Mouse (Mus musculus) intestine, postnatal 0 days (tissue): Measurements from ENCODE around the gene Pcsk2. TPM values are rescaled to one million over a fixed set of nuclear protein-coding genes. Genes with fewer than 3 reads are reported as not detected.

ENCODE experiments used
- ATAC-seq: fragments of 200-750 bp; cut with Nextera tagmentation; 2 replicates; pipeline ENCODE4 v1.8.0; 2017; ENCODE audit warnings: mild to moderate bottlenecking, moderate TSS enrichment, moderate library complexity
- H3K27ac ChIP-seq: fragments of 300-500 bp; sonication (generic); 2 replicates; pipeline ENCODE4 v1.5.1; 2014; ENCODE audit warnings: mild to moderate bottlenecking, low read depth, low read length, moderate library complexity
- H3K27me3 ChIP-seq: fragments of 300-500 bp; sonication (generic); replicated peaks from 2 replicates; pipeline ENCODE4 v1.6.1; 2014; ENCODE audit warnings: low read length, mixed read lengths; ENCODE audit not compliant: control insufficient read depth, insufficient read depth
- H3K36me3 ChIP-seq: fragments of 300-500 bp; sonication (generic); 2 replicates; pipeline ENCODE4 v1.6.1; 2014; ENCODE audit warnings: mild to moderate bottlenecking, moderate library complexity; ENCODE audit not compliant: control insufficient read depth, insufficient read depth
- H3K4me1 ChIP-seq: fragments of 300-500 bp; sonication (generic); replicated peaks from 2 replicates; pipeline ENCODE4 v1.6.1; 2014; ENCODE audit warnings: antibody characterized with exemption, low read length, mixed read lengths; ENCODE audit not compliant: control insufficient read depth, insufficient read depth
- H3K4me2 ChIP-seq: fragments of 300-500 bp; sonication (generic); replicated peaks from 2 replicates; pipeline ENCODE4 v1.6.1; 2014; ENCODE audit warnings: low read depth, mild to moderate bottlenecking, moderate library complexity
- H3K4me3 ChIP-seq: fragments of 300-500 bp; sonication (generic); 2 replicates; pipeline ENCODE4 v1.5.1; 2014; ENCODE audit warnings: low read depth, low read length
- H3K9ac ChIP-seq: fragments of 300-500 bp; sonication (generic); 2 replicates; pipeline ENCODE4 v1.6.1; 2014; ENCODE audit warnings: mild to moderate bottlenecking, low read depth, low read length
- H3K9me3 ChIP-seq: fragments of 300-500 bp; sonication (generic); 2 replicates; pipeline ENCODE4 v1.6.1; 2016; ENCODE audit warnings: mixed run types; ENCODE audit not compliant: control insufficient read depth
- CTCF ChIP-seq: sonication (generic); IDR thresholded peaks from 2 replicates; pipeline ENCODE4 v1.5.1; 2016; ENCODE audit warnings: low read depth, mild to moderate bottlenecking, control low read depth, antibody characterized with exemption, moderate library complexity
- WGBS: fragments of 180-500 bp; shearing (Covaris S2); extraction: QIAGEN DNeasy Blood & Tissue Kit; methylation state at CpG from one replicate; pipeline ENCODE4 v1.1.7; 2014; 5-methylcytosine and 5-hydroxymethylcytosine counted together
- polyA plus RNA-seq: library from polyadenylated mRNA; unstranded; fragments of >200 nt; fragmentation: Nextera tagmentation; extraction: Ambion mirVana; gene quantifications from 2 replicates; pipeline ENCODE4 v1.2.1, GENCODE M21; 2015

Pcsk2 gene
- polyA plus RNA-seq, 1 experiment from 2014 or later: 0.57 TPM

GRCm38 (mm10) chr2:143590398-143590797, 44.4 kb downstream of the Pcsk2 start:
- Histone ChIP-seq H3K9me3 (no peaks in the 10 kb centered on the region), H3K4me1 (no peaks in the 10 kb centered on the region), H3K9ac (no peak overlapping the region), H3K27me3 (no peaks in the 10 kb centered on the region), H3K4me2 (no peak overlapping the region), H3K36me3 (no peaks in the 10 kb centered on the region), H3K27ac (no peak overlapping the region), H3K4me3 (no peak overlapping the region)
- WGBS: 83% methylated on average over 2 of the region's 2 CpGs
- ATAC-seq: no peak
- TF ChIP-seq CTCF: no peak

GRCm38 (mm10) chr2:143603071-143603470, 57.1 kb downstream of the Pcsk2 start:
- ATAC-seq: no peak
- H3K4me2 ChIP-seq: no peak overlapping the region
- no peaks in the 10 kb centered on the region for H3K36me3 ChIP-seq
- 60% methylated on average over 3 of the region's 3 CpGs for WGBS
- no peak overlapping the region for H3K4me3 ChIP-seq
- H3K9ac ChIP-seq: no peak overlapping the region
- no peak for TF ChIP-seq CTCF
- no peaks in the 10 kb centered on the region for H3K4me1 ChIP-seq
- no peaks in the 10 kb centered on the region for H3K9me3 ChIP-seq
- no peak overlapping the region for H3K27ac ChIP-seq
- H3K27me3 ChIP-seq: no peaks in the 10 kb centered on the region

- no peak overlapping the region for H3K27ac ChIP-seq
- no peaks in the 10 kb centered on the region for H3K36me3 ChIP-seq
- no peak overlapping the region for H3K4me2 ChIP-seq
- WGBS: 43% methylated on average over 2 of the region's 2 CpGs
- H3K27me3 ChIP-seq: no peaks in the 10 kb centered on the region
- no peaks in the 10 kb centered on the region for H3K4me1 ChIP-seq
- no peaks in the 10 kb centered on the region for H3K9me3 ChIP-seq
- no peak overlapping the region for H3K4me3 ChIP-seq
- ATAC-seq: no peak
- H3K9ac ChIP-seq: no peak overlapping the region
- no peak for TF ChIP-seq CTCF
Measured at GRCm38 (mm10) chr2:143603871-143604512, 58.0 kb downstream of the Pcsk2 start.

- no peak overlapping the region for H3K27ac ChIP-seq
- ATAC-seq: no peak
- 63% methylated on average over 9 of the region's 9 CpGs for WGBS
Measured at GRCm38 (mm10) chr2:143610355-143611331, 64.7 kb downstream of the Pcsk2 start.

GRCm38 (mm10) chr2:143613466-143613865, 67.5 kb downstream of the Pcsk2 start:
- 69% methylated on average over 3 of the region's 3 CpGs for WGBS
- Histone ChIP-seq H3K36me3 (no peaks in the 10 kb centered on the region), H3K4me1 (no peaks in the 10 kb centered on the region), H3K9me3 (no peaks in the 10 kb centered on the region), H3K4me2 (no peak overlapping the region), H3K27ac (no peak overlapping the region), H3K9ac (no peak overlapping the region), H3K27me3 (no peaks in the 10 kb centered on the region), H3K4me3 (no peak overlapping the region)
- ATAC-seq: no peak
- no peak for TF ChIP-seq CTCF

More at GRCm38 (mm10) chr2:143610355-143611331, 64.7 kb downstream of the Pcsk2 start:
- H3K9me3 ChIP-seq: no peaks in the 10 kb centered on the region
- no peak overlapping the region for H3K4me2 ChIP-seq
- H3K4me1 ChIP-seq: no peaks in the 10 kb centered on the region
- no peak for TF ChIP-seq CTCF
- no peaks in the 10 kb centered on the region for H3K27me3 ChIP-seq
- H3K4me3 ChIP-seq: no peak overlapping the region
- no peak overlapping the region for H3K9ac ChIP-seq
- H3K36me3 ChIP-seq: no peaks in the 10 kb centered on the region

GRCm38 (mm10) chr2:143614775-143615174, 68.8 kb downstream of the Pcsk2 start:
- Histone ChIP-seq H3K9ac (no peak overlapping the region), H3K27me3 (no peaks in the 10 kb centered on the region), H3K4me2 (no peak overlapping the region), H3K27ac (no peak overlapping the region), H3K36me3 (no peaks in the 10 kb centered on the region), H3K4me1 (no peaks in the 10 kb centered on the region), H3K9me3 (no peaks in the 10 kb centered on the region), H3K4me3 (no peak overlapping the region)
- ATAC-seq: no peak
- WGBS: 73% methylated on average over 5 of the region's 5 CpGs
- TF ChIP-seq CTCF: no peak
